Mouse (Mus musculus) limb, embryonic 14.5 days (tissue): ENCODE data around the gene Enam. TPM values are rescaled to one million over a fixed set of nuclear protein-coding genes. Genes with fewer than 3 reads are reported as not detected.

ENCODE experiments used
- ATAC-seq: fragments of 200-750 bp; cut with Nextera tagmentation; 2 replicates; pipeline ENCODE4 v1.8.0; 2017; ENCODE audit warnings: low read depth, moderate number of reproducible peaks, moderate TSS enrichment; ENCODE audit not compliant: low FRiP score
- DNase-seq: peaks from one replicate; pipeline ENCODE4 v3.0.0-alpha.2; 2015; ENCODE audit warnings: low spot score
- H3K27ac ChIP-seq: fragments of 300-500 bp; sonication (generic); replicated peaks from 2 replicates; pipeline ENCODE4 v1.5.1; 2014; ENCODE audit warnings: low read depth, mild to moderate bottlenecking, low read length, moderate library complexity, mixed read lengths
- H3K27me3 ChIP-seq: fragments of 300-500 bp; sonication (generic); 2 replicates; pipeline ENCODE4 v1.6.1; 2014; ENCODE audit warnings: low read length, mixed read lengths; ENCODE audit not compliant: control insufficient read depth, insufficient read depth
- H3K36me3 ChIP-seq: fragments of 300-500 bp; sonication (generic); 2 replicates; pipeline ENCODE4 v1.6.1; 2014; ENCODE audit warnings: mild to moderate bottlenecking, low read length, moderate library complexity, mixed read lengths; ENCODE audit not compliant: control insufficient read depth, insufficient read depth
- H3K4me1 ChIP-seq: fragments of 300-500 bp; sonication (generic); 2 replicates; pipeline ENCODE4 v1.6.1; 2014; ENCODE audit warnings: antibody characterized with exemption, low read length, mixed read lengths; ENCODE audit not compliant: control insufficient read depth, insufficient read depth
- H3K4me2 ChIP-seq: fragments of 300-500 bp; sonication (generic); replicated peaks from 2 replicates; pipeline ENCODE4 v1.6.1; 2014; ENCODE audit warnings: low read depth, mild to moderate bottlenecking, low read length, moderate library complexity; ENCODE audit not compliant: severe bottlenecking
- H3K4me3 ChIP-seq: fragments of 300-500 bp; sonication (generic); replicated peaks from 2 replicates; pipeline ENCODE4 v1.5.1; 2014; ENCODE audit warnings: low read length
- H3K9ac ChIP-seq: fragments of 300-500 bp; sonication (generic); 2 replicates; pipeline ENCODE4 v1.6.1; 2014; ENCODE audit warnings: mild to moderate bottlenecking, low read depth, low read length, moderate library complexity; ENCODE audit not compliant: severe bottlenecking
- H3K9me3 ChIP-seq: fragments of 300-500 bp; sonication (generic); 2 replicates; pipeline ENCODE4 v1.6.1; 2016; ENCODE audit warnings: low read length; ENCODE audit not compliant: control insufficient read depth
- POLR2A ChIP-seq: fragments of 200-500 bp; IDR thresholded peaks from 2 replicates; pipeline ENCODE4 v1.8.0; 2012; ENCODE audit warnings: inconsistent platforms, mild to moderate bottlenecking, moderate library complexity, borderline replicate concordance; ENCODE audit not compliant: insufficient read depth, insufficient read length; ENCODE audit errors: extremely low read depth
- WGBS: fragments of 180-500 bp; shearing (Covaris S2); extraction: QIAGEN DNeasy Blood & Tissue Kit; methylation state at CpG from one replicate; pipeline ENCODE4 v1.1.7; 2014; 5-methylcytosine and 5-hydroxymethylcytosine counted together
- polyA plus RNA-seq, 2 experiments: library from polyadenylated mRNA; depleted of rRNA in 1 of 2; stranded (reverse) in 1 of 2; unstranded in 1 of 2; fragments of >200 nt; fragmentation: Nextera tagmentation in 1 of 2; extraction: Ambion mirVana in 1 of 2; gene quantifications; 2 replicates each; pipeline versions ENCODE4 v1.2.1 to v1.2.3; 2012 to 2014

Gene Enam
- polyA plus RNA-seq (2012; rRNA removed) (0.03 and 0.06 TPM in 2 replicates), polyA plus RNA-seq (2014; fragmentation: Nextera tagmentation; extraction: Ambion mirVana) (0.07 and 0.12 TPM in 2 replicates)

DNA sequence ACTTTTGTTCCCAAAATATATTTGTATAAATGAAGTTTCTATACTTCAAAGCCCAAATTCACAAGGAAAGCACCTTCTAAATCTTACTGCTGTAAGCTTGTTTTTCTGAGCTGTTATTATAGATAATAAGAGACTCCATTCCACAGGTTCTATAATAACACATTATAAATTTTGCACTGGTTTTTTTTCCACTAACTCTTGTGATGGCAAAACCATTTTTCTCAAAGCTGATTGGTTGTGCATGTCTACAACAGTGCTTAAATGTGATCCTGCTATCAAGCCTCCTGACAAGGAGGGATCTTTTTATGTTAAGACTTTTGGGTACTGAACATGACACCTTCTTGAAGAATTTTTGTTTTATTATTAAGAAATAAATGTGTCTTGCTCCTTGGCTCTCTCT, at the start of gene Enam:
Enam (plus strand) TSS at position 301 of the 400 bp plus-strand sequence.
- Histone ChIP-seq H3K36me3 (no peaks in the 10 kb centered on the region), H3K27me3 (no peaks in the 10 kb centered on the region), H3K9me3 (no peaks in the 10 kb centered on the region), H3K4me2 (no peak within 1 kb of the TSS), H3K4me1 (no peaks in the 10 kb centered on the region), H3K27ac (no peak within 1 kb of the TSS), H3K4me3 (no peak within 1 kb of the TSS), H3K9ac (no peak within 1 kb of the TSS)
- ATAC-seq (no peak), DNase-seq (no peak)
- TF ChIP-seq POLR2A = no peak

DNA sequence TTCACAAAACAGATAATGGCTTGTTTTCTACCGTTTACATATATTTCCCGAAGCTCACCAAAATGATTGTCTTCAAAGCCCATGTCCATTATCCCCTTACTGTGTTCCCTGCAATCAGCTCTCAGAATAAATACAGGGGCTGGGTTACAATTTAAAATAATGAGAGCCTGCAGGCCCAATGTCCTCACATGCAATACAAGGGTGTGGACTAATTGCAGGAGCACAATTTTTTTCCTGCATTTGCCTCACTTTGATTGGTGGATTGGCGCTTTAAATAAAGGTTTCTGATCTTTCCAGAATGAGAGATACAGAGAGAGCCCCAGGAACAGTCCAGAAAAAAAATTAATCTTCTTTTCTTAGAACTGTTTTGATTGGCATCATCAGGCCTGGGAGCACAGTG, 32.1 kb upstream of the Enam start, which contains the start of gene Ambn:
Ambn (plus strand) TSS at position 301 of the 400 bp plus-strand sequence.
- DNase-seq = no peak
- no peak for TF ChIP-seq POLR2A
- Histone ChIP-seq H3K4me1 (no peaks in the 10 kb centered on the region), H3K36me3 (no peaks in the 10 kb centered on the region), H3K9me3 (no peaks in the 10 kb centered on the region), H3K27me3 (no peaks in the 10 kb centered on the region), H3K9ac (no peak within 1 kb of the TSS), H3K4me2 (no peak within 1 kb of the TSS), H3K27ac (no peak within 1 kb of the TSS), H3K4me3 (no peak within 1 kb of the TSS)
- ATAC-seq = no peak
- WGBS = 82% methylated on average over 3 of the region's 3 CpGs

DNA sequence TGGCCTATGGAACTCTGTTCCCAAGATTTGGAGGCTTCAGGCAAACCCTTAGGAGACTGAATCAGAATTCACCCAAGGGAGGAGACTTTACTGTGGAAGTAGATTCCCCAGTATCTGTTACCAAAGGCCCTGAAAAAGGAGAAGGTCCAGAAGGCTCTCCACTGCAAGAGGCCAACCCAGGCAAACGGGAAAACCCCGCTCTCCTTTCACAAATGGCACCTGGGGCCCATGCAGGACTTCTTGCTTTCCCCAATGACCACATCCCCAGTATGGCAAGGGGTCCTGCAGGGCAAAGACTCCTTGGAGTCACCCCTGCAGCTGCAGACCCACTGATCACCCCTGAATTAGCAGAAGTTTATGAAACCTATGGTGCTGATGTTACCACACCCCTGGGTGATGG, 20.3 kb upstream of the Enam start:
- Histone ChIP-seq H3K27ac (no peak overlapping the region), H3K4me1 (no peaks in the 10 kb centered on the region), H3K9me3 (no peaks in the 10 kb centered on the region), H3K27me3 (no peaks in the 10 kb centered on the region), H3K4me2 (no peak overlapping the region), H3K9ac (no peak overlapping the region), H3K4me3 (no peak overlapping the region), H3K36me3 (no peaks in the 10 kb centered on the region)
- no peak for TF ChIP-seq POLR2A
- DNase-seq = no peak
- WGBS = 83% methylated on average over 2 of the region's 2 CpGs
- no peak for ATAC-seq

DNA sequence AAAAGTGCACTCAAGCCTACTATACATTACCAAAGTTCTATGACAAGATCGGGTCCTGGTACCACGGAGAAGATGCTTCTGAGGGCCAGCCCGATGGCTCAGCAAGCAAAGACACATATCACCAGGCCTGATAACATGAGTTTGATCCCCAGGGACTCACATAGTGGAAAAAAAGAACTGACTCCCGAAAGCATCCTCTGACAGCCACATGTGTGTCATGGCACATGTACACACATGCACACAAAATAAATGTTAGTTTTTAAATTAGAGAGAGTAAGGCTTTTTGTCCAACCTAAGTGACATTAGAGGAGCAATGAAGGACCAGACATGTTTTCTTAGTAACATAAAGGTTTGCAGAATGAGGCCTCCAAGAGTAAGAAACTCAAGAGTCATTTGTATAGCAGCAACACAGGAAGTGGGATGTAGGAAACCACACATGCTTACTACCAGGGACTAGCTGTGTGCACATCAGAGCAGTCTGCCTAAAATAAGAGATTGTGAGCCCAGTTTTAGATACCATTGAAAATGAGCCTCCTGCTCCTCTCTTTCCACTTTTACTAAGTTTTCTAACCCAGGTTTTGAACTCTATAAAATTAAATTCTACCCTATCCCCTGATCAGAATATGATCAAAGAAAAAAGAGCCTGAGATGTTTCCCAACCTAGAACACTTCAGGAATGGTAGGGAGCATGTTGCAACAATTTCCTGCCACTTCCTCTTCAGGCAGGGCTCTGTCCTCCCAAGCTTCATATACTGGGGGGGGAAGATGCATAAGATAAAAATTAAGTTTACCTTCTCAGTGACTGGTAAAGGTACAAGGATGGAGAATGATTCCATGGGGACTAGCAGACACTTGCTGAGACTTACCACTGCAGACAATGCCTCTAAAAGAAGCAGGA, 18.7 kb upstream of the Enam start:
- no peak overlapping the region for H3K4me2 ChIP-seq
- WGBS = 88% methylated on average over 4 of the region's 4 CpGs
- DNase-seq = no peak
- no peaks in the 10 kb centered on the region for H3K36me3 ChIP-seq
- no peak overlapping the region for H3K9ac ChIP-seq
- TF ChIP-seq POLR2A = no peak
- no peaks in the 10 kb centered on the region for H3K4me1 ChIP-seq
- H3K27me3 ChIP-seq = no peaks in the 10 kb centered on the region
- H3K27ac ChIP-seq = no peak overlapping the region
- no peak overlapping the region for H3K4me3 ChIP-seq
- ATAC-seq = no peak
- no peaks in the 10 kb centered on the region for H3K9me3 ChIP-seq

DNA sequence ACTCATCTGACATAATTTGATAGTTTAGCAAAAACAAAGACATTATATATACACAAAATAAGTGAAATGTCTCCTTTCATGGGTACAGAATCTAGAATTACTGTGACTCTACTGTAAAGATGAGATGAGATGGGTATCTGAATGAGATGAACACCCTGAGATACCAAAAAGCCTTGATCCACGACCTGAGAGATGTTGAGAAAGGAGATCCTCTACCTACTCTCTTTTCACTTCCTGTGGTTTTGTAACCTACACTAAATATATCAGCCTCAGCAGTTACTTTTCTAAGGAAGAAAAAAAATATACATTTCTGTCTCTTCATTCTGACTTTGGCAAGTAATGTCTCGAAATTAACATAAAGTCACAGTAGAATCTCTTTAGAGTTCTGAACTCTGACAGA, 1.2 kb downstream of the Enam start:
- H3K4me2 ChIP-seq = no peak overlapping the region
- no peaks in the 10 kb centered on the region for H3K4me1 ChIP-seq
- no peaks in the 10 kb centered on the region for H3K36me3 ChIP-seq
- WGBS = 58% methylated on average over 2 of the region's 2 CpGs
- H3K27me3 ChIP-seq = no peaks in the 10 kb centered on the region
- no peak overlapping the region for H3K4me3 ChIP-seq
- H3K27ac ChIP-seq = no peak overlapping the region
- ATAC-seq (no peak), DNase-seq (no peak)
- no peaks in the 10 kb centered on the region for H3K9me3 ChIP-seq
- H3K9ac ChIP-seq = no peak overlapping the region
- no peak for TF ChIP-seq POLR2A
